Mouse (Mus musculus): Measurements from ENCODE around the gene Kcnq4.

Gene Kcnq4

GRCm38 (mm10) chr4:120747941-120748866, at the start of gene Kcnq4:
Kcnq4 (minus strand) TSS chr4:120748612.
- no peak for DNase-seq

- no peak for DNase-seq
Measured at GRCm38 (mm10) chr4:120796687-120797086, 48.3 kb upstream of the Kcnq4 start.

- no peak for DNase-seq
Measured at GRCm38 (mm10) chr4:120795646-120796045, 47.2 kb upstream of the Kcnq4 start.

GRCm38 (mm10) chr4:120792918-120793317, 44.5 kb upstream of the Kcnq4 start:
- no peak for DNase-seq

GRCm38 (mm10) chr4:120790027-120790426, 41.6 kb upstream of the Kcnq4 start:
- no peak for DNase-seq

GRCm38 (mm10) chr4:120755801-120756200, 7.4 kb upstream of the Kcnq4 start:
- DNase-seq = peak in 1 of 2 experiments; percentile 13

- DNase-seq = peak; percentile 76 to 80
Measured at GRCm38 (mm10) chr4:120755299-120755698, 6.9 kb upstream of the Kcnq4 start.

- no peak for DNase-seq
Measured at GRCm38 (mm10) chr4:120749601-120750000, 1.2 kb upstream of the Kcnq4 start.

- peak; percentile 18 to 41 for DNase-seq
Measured at GRCm38 (mm10) chr4:120747243-120747792, 1.1 kb downstream of the Kcnq4 start.

- peak in 1 of 2 experiments; percentile 31 for DNase-seq
Measured at GRCm38 (mm10) chr4:120746552-120747150, 1.8 kb downstream of the Kcnq4 start.

- no peak for DNase-seq
Measured at GRCm38 (mm10) chr4:120745731-120746551, 2.5 kb downstream of the Kcnq4 start.

- no peak for DNase-seq
Measured at GRCm38 (mm10) chr4:120743636-120744035, 4.8 kb downstream of the Kcnq4 start.

- DNase-seq = peak in 1 of 2 experiments; percentile 51
Measured at GRCm38 (mm10) chr4:120741303-120741702, 7.1 kb downstream of the Kcnq4 start.

GRCm38 (mm10) chr4:120734012-120734622, 14.3 kb downstream of the Kcnq4 start:
- DNase-seq = no peak

GRCm38 (mm10) chr4:120732737-120733136, 15.7 kb downstream of the Kcnq4 start:
- no peak for DNase-seq

GRCm38 (mm10) chr4:120731030-120731644, 17.3 kb downstream of the Kcnq4 start:
- DNase-seq = peak; percentile 77 to 79

- DNase-seq = no peak
Measured at GRCm38 (mm10) chr4:120730574-120730973, 17.8 kb downstream of the Kcnq4 start.

GRCm38 (mm10) chr4:120730146-120730545, 18.3 kb downstream of the Kcnq4 start:
- peak; percentile 60 to 67 for DNase-seq

GRCm38 (mm10) chr4:120729441-120729840, 19.0 kb downstream of the Kcnq4 start:
- no peak for DNase-seq

- no peak for DNase-seq
Measured at GRCm38 (mm10) chr4:120727842-120728241, 20.6 kb downstream of the Kcnq4 start.

GRCm38 (mm10) chr4:120726174-120726573, 22.2 kb downstream of the Kcnq4 start:
- no peak for DNase-seq
